Mouse (Mus musculus): ENCODE data around the gene Sugp2. TPM values are rescaled to one million over a fixed set of nuclear protein-coding genes. Genes with fewer than 3 reads are reported as not detected.

The Sugp2 gene
- total and polyA plus RNA-seq, 2 experiments, result 5.3 to 12.4 TPM

GRCm38 (mm10) chr8:70257456-70257855 is 23.4 kb downstream of the Sugp2 start:
- Histone ChIP-seq H3K27me3 (ENCODE audit: control insufficient read depth, insufficient read depth, low read length) (no peaks in the 10 kb centered on the region), H3K36me3 (ENCODE audit: control insufficient read depth, insufficient read depth, low read length) (peaks cover 15% of the 10 kb centered on the region; the same call in 1 of the 2 replicates)
- no peak for TF ChIP-seq POLR2A (IDR thresholded peaks at IDR 0.05; ENCODE audit: extremely low read depth, insufficient read depth, low read length)
- TF ChIP-seq CTCF (IDR thresholded peaks at IDR 0.05; ENCODE audit: low read depth, low read length), result no peak

DNA sequence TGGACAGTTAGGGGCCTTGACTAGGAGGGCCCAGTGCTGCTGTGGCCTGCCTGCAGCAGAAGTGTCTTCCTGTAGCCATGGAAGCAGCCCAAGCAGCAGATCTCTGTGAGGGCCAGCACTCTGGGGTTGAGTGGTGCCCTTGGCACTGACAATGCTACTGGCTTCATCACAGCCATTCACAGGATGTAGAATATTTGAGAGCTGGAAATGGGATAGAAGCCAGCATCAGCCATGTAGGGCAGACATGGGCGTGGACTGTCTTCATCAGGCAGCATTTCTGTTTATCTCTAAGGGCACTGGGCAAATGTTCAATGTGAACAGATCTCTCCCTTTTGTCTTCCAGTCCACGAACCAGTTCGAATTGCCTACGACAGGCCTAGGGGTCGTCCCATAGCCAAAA is 24.6 kb downstream of the Sugp2 start:
- H3K79me2 ChIP-seq (ENCODE audit: control insufficient read depth, insufficient read depth, low read length), result no peaks in the 10 kb centered on the region
- no peak overlapping the region for H3K4me3 ChIP-seq (ENCODE audit: insufficient read depth, low read depth, low read length)
- peaks cover 9% of the 10 kb centered on the region; the same call in 1 of the 2 replicates for H3K36me3 ChIP-seq (ENCODE audit: control insufficient read depth, insufficient read depth, low read length)
- TF ChIP-seq POLR2A (IDR thresholded peaks at IDR 0.05; ENCODE audit: extremely low read depth, insufficient read depth, low read length) (no peak), CTCF (IDR thresholded peaks at IDR 0.05; ENCODE audit: low read depth, low read length) (no peak)
- no peak for DNase-seq (ENCODE audit: extremely low read depth, low read depth, low spot score)
- no peak overlapping the region for H3K9ac ChIP-seq (ENCODE audit: low read depth, low read length)
- no peaks in the 10 kb centered on the region for H3K4me1 ChIP-seq (ENCODE audit: control insufficient read depth, insufficient read depth, low read length)
- H3K27ac ChIP-seq (replicated peaks; ENCODE audit: insufficient read depth, low read depth, low read length), result no peak overlapping the region
- WGBS, result 75% methylated on average over 5 of the region's 5 CpGs
- no peaks in the 10 kb centered on the region for H3K27me3 ChIP-seq (ENCODE audit: control insufficient read depth, insufficient read depth, low read length)

More at GRCm38 (mm10) chr8:70257456-70257855, 23.4 kb downstream of the Sugp2 start:
- H3K79me2 ChIP-seq (ENCODE audit: control insufficient read depth, insufficient read depth, low read length), result no peaks in the 10 kb centered on the region
- WGBS, result 57% methylated on average over 3 of the region's 3 CpGs
- H3K27ac ChIP-seq (replicated peaks; ENCODE audit: insufficient read depth, low read depth, low read length), result no peak overlapping the region
- H3K9ac ChIP-seq (ENCODE audit: low read depth, low read length), result no peak overlapping the region
- DNase-seq (ENCODE audit: extremely low read depth, low read depth, low spot score), result peak; percentile 13
- no peaks in the 10 kb centered on the region for H3K4me1 ChIP-seq (ENCODE audit: control insufficient read depth, insufficient read depth, low read length)
- H3K4me3 ChIP-seq (ENCODE audit: insufficient read depth, low read depth, low read length), result no peak overlapping the region

DNA sequence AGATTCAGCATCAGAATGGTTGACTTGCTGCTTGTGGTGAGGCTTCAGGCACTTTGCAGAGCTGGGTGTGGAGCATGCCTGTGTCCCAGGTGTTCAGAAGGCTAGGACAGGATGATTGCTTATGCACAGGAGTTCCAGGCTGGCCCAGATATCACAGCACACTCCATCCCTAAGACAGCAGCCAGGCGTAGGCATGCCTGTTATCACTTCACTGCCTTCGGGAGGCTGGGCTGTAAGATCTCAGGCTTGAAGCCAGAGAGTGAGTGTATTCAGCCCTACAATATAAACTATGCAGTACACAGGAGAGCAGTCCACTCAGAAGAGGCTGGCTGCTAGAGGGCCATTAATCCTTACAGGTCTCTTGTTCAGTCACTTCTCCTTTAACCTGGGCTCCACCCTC is 25.0 kb downstream of the Sugp2 start:
- no peak for DNase-seq (ENCODE audit: extremely low read depth, low read depth, low spot score)
- Histone ChIP-seq H3K27ac (replicated peaks; ENCODE audit: insufficient read depth, low read depth, low read length) (no peak overlapping the region), H3K4me1 (ENCODE audit: control insufficient read depth, insufficient read depth, low read length) (no peaks in the 10 kb centered on the region), H3K9ac (ENCODE audit: low read depth, low read length) (no peak overlapping the region), H3K79me2 (ENCODE audit: control insufficient read depth, insufficient read depth, low read length) (no peaks in the 10 kb centered on the region), H3K4me3 (ENCODE audit: insufficient read depth, low read depth, low read length) (no peak overlapping the region), H3K27me3 (ENCODE audit: control insufficient read depth, insufficient read depth, low read length) (no peaks in the 10 kb centered on the region), H3K36me3 (ENCODE audit: control insufficient read depth, insufficient read depth, low read length) (peaks cover 6% of the 10 kb centered on the region; the same call in 1 of the 2 replicates)
- WGBS, result 81% methylated on average over 2 of the region's 2 CpGs
- TF ChIP-seq CTCF (IDR thresholded peaks at IDR 0.05; ENCODE audit: low read depth, low read length) (no peak), POLR2A (IDR thresholded peaks at IDR 0.05; ENCODE audit: extremely low read depth, insufficient read depth, low read length) (no peak)

- Histone ChIP-seq H3K79me2 (ENCODE audit: control insufficient read depth, insufficient read depth, low read length) (no peaks in the 10 kb centered on the region), H3K4me1 (ENCODE audit: control insufficient read depth, insufficient read depth, low read length) (no peaks in the 10 kb centered on the region; the same call in 1 of the 2 replicates), H3K4me3 (ENCODE audit: insufficient read depth, low read depth, low read length) (no peak overlapping the region), H3K27me3 (ENCODE audit: control insufficient read depth, insufficient read depth, low read length) (no peaks in the 10 kb centered on the region), H3K9ac (ENCODE audit: low read depth, low read length) (no peak overlapping the region), H3K36me3 (ENCODE audit: control insufficient read depth, insufficient read depth, low read length) (peaks cover 4% of the 10 kb centered on the region; the same call in 1 of the 2 replicates), H3K27ac (replicated peaks; ENCODE audit: insufficient read depth, low read depth, low read length) (no peak overlapping the region)
- TF ChIP-seq POLR2A (IDR thresholded peaks at IDR 0.05; ENCODE audit: extremely low read depth, insufficient read depth, low read length), result no peak
- TF ChIP-seq CTCF (IDR thresholded peaks at IDR 0.05; ENCODE audit: low read depth, low read length), result no peak
- 88% methylated on average over 3 of the region's 3 CpGs for WGBS
- DNase-seq (ENCODE audit: extremely low read depth, low read depth, low spot score), result no peak
Measured at GRCm38 (mm10) chr8:70267674-70268073, 33.6 kb downstream of the Sugp2 start.

DNA sequence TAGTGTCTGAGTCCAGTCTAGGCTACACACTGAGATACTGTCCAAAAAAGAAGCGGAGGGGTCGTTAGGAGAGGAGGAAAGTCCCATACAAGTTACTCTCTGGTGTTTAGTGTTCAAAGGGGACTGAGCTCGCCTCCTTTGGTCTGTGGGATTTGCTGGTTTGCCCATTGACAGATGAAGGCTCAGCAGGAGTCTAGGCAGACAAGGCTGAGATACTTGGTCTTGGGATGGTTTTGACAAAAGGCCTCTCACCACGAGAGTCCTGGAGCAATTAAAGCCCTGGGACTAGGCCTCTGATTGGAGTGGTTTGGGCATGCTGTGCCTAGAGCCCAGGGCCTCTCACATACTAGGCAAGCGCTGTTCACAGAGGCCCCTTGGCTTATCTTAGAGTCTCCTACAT is 34.3 kb downstream of the Sugp2 start:
- WGBS, result 78% methylated on average over 5 of the region's 5 CpGs
- no peak for DNase-seq (ENCODE audit: extremely low read depth, low read depth, low spot score)
- Histone ChIP-seq H3K27ac (replicated peaks; ENCODE audit: insufficient read depth, low read depth, low read length) (no peak overlapping the region), H3K9ac (ENCODE audit: low read depth, low read length) (no peak overlapping the region), H3K36me3 (ENCODE audit: control insufficient read depth, insufficient read depth, low read length) (peaks cover 4% of the 10 kb centered on the region; the same call in 1 of the 2 replicates), H3K79me2 (ENCODE audit: control insufficient read depth, insufficient read depth, low read length) (no peaks in the 10 kb centered on the region), H3K4me3 (ENCODE audit: insufficient read depth, low read depth, low read length) (no peak overlapping the region), H3K4me1 (ENCODE audit: control insufficient read depth, insufficient read depth, low read length) (peaks cover 2% of the 10 kb centered on the region; the same call in 1 of the 2 replicates), H3K27me3 (ENCODE audit: control insufficient read depth, insufficient read depth, low read length) (no peaks in the 10 kb centered on the region)
- TF ChIP-seq CTCF (IDR thresholded peaks at IDR 0.05; ENCODE audit: low read depth, low read length) (no peak), POLR2A (IDR thresholded peaks at IDR 0.05; ENCODE audit: extremely low read depth, insufficient read depth, low read length) (no peak)

DNA sequence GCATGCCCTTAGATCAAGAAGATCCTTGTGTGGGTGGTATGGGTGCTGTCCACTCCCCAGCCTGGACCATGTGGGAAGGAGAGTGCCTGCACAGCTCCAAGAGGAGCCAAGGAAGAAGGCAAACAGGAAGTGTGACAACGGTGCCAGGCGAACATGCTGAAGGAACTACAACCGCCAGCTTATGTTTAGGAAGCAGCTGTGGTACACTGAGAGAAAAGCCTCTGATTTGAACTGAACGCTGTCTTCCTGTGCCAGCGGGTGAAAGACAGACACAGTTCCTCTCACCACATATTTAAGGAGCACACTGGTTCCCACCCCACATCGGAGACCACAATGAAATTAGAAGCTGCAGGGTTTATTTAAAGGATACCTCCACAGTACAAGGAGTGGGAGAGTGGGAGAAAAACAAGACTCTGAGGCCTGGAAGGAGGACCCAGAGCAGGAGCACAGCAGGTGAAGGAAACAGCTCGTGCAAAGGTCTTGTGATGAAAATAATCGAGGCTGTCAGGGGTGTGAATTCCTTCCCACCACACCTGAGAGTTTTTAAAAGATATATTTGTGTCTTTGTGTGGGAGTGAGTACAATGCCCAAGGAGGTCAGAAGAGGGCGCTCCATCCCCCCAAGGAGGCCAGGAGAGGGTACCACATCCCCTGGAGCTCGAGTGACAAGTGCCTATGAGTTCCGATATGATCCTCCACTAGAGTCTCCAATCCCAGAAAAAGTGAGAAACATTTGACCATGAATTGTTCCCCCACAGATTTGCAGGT is 35.0 kb downstream of the Sugp2 start:
- DNase-seq (ENCODE audit: extremely low read depth, low read depth, low spot score), result no peak
- H3K27me3 ChIP-seq (ENCODE audit: control insufficient read depth, insufficient read depth, low read length), result no peaks in the 10 kb centered on the region
- no peak overlapping the region for H3K4me3 ChIP-seq (ENCODE audit: insufficient read depth, low read depth, low read length)
- TF ChIP-seq CTCF (IDR thresholded peaks at IDR 0.05; ENCODE audit: low read depth, low read length) (peak; percentile 53), POLR2A (IDR thresholded peaks at IDR 0.05; ENCODE audit: extremely low read depth, insufficient read depth, low read length) (no peak)
- H3K79me2 ChIP-seq (ENCODE audit: control insufficient read depth, insufficient read depth, low read length), result no peaks in the 10 kb centered on the region
- H3K4me1 ChIP-seq (ENCODE audit: control insufficient read depth, insufficient read depth, low read length), result peaks cover 2% of the 10 kb centered on the region; the same call in 1 of the 2 replicates
- WGBS, result 55% methylated on average over 11 of the region's 11 CpGs
- peaks cover 3% of the 10 kb centered on the region; the same call in 1 of the 2 replicates for H3K36me3 ChIP-seq (ENCODE audit: control insufficient read depth, insufficient read depth, low read length)
- H3K27ac ChIP-seq (replicated peaks; ENCODE audit: insufficient read depth, low read depth, low read length), result no peak overlapping the region
- H3K9ac ChIP-seq (ENCODE audit: low read depth, low read length), result no peak overlapping the region
